Mouse (Mus musculus): ENCODE results near the gene D1Ertd622e. TPM values are rescaled to one million over a fixed set of nuclear protein-coding genes. Genes with fewer than 3 reads are reported as not detected.

D1Ertd622e gene
- polyA plus RNA-seq, 1 experiment from 2014 or later: 55.5 TPM

- H3K27me3 ChIP-seq (ENCODE audit: control insufficient read depth, insufficient read depth, low read length): no peaks in the 10 kb centered on the region
- no peak overlapping the region for H3K27ac ChIP-seq (ENCODE audit: low read depth, low read length)
- 82% methylated on average over 3 of the region's 3 CpGs for WGBS
- no peak for ATAC-seq (ENCODE audit: low FRiP score)
- no peak for DNase-seq (ENCODE audit: low spot score, missing footprints)
- H3K4me1 ChIP-seq (ENCODE audit: control insufficient read depth, insufficient read depth, low read length): no peaks in the 10 kb centered on the region
- H3K4me3 ChIP-seq (ENCODE audit: low read depth, low read length): no peak overlapping the region
- H3K9me3 ChIP-seq (ENCODE audit: control insufficient read depth, low read length): no peaks in the 10 kb centered on the region
- H3K36me3 ChIP-seq (ENCODE audit: control insufficient read depth, insufficient read depth, low read length): peaks cover 2% of the 10 kb centered on the region; the same call in 1 of the 2 replicates
- no peak overlapping the region for H3K9ac ChIP-seq (ENCODE audit: low read length)
- H3K4me2 ChIP-seq: no peak overlapping the region
Observed at GRCm38 (mm10) chr1:97650553-97651123, 11.2 kb downstream of the D1Ertd622e start.

DNA sequence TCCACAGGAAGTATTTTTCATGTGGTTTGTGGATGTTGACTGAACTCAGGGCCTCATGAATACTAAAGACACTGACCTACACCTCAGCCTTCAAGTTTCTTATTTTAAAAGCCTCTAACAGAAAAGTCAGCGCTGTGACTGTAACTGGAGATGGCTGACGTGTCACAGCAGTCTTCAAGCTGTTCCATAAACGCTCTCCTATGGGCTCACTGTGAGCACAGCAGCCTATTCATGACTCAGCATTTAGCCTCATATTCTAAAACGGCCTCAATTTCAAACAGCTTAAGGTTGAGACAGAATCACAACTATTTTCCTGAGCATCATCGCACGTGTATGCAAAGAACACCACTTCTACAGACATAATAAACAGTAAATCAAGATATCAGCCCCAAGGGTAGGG is 11.8 kb downstream of the D1Ertd622e start:
- DNase-seq (ENCODE audit: low spot score, missing footprints) (no peak), ATAC-seq (ENCODE audit: low FRiP score) (no peak)
- Histone ChIP-seq H3K4me3 (ENCODE audit: low read depth, low read length) (no peak overlapping the region), H3K4me1 (ENCODE audit: control insufficient read depth, insufficient read depth, low read length) (no peaks in the 10 kb centered on the region), H3K36me3 (ENCODE audit: control insufficient read depth, insufficient read depth, low read length) (peaks cover 2% of the 10 kb centered on the region; the same call in 1 of the 2 replicates), H3K27me3 (ENCODE audit: control insufficient read depth, insufficient read depth, low read length) (no peaks in the 10 kb centered on the region), H3K9ac (ENCODE audit: low read length) (no peak overlapping the region), H3K27ac (ENCODE audit: low read depth, low read length) (no peak overlapping the region), H3K9me3 (ENCODE audit: control insufficient read depth, low read length) (no peaks in the 10 kb centered on the region), H3K4me2 (no peak overlapping the region)
- 71% methylated on average over 6 of the region's 6 CpGs for WGBS

DNA sequence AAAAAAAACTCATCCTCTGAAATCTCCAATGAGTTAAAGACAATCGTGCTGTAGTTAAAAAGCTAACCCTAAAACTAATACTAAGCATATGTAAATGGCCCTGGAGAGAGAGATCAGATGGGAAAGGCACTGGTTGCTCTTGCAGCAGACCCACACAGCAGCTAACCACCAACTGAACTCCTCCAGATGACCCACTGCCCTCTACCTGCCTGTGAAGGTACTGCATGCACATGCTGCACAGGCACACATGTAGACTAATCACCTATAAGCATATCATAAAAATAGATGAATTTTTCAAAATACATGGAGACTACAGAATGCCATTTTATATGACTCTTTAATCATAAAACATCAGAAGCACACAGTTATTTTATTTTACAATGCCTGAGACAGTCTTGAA is 14.8 kb downstream of the D1Ertd622e start:
- ATAC-seq (ENCODE audit: low FRiP score): no peak
- WGBS: 96% methylated on average over 1 of the region's 1 CpGs
- H3K27me3 ChIP-seq (ENCODE audit: control insufficient read depth, insufficient read depth, low read length): no peaks in the 10 kb centered on the region
- H3K27ac ChIP-seq (ENCODE audit: low read depth, low read length): no peak overlapping the region
- no peaks in the 10 kb centered on the region for H3K4me1 ChIP-seq (ENCODE audit: control insufficient read depth, insufficient read depth, low read length)
- no peak overlapping the region for H3K9ac ChIP-seq (ENCODE audit: low read length)
- peaks cover 2% of the 10 kb centered on the region; the same call in 1 of the 2 replicates for H3K36me3 ChIP-seq (ENCODE audit: control insufficient read depth, insufficient read depth, low read length)
- DNase-seq (ENCODE audit: low spot score, missing footprints): no peak
- H3K4me3 ChIP-seq (ENCODE audit: low read depth, low read length): no peak overlapping the region
- H3K4me2 ChIP-seq: no peak overlapping the region
- no peaks in the 10 kb centered on the region for H3K9me3 ChIP-seq (ENCODE audit: control insufficient read depth, low read length)

GRCm38 (mm10) chr1:97634104-97634503 is 27.8 kb downstream of the D1Ertd622e start:
- ATAC-seq (ENCODE audit: low FRiP score): no peak
- peaks cover 3% of the 10 kb centered on the region; the same call in 1 of the 2 replicates for H3K36me3 ChIP-seq (ENCODE audit: control insufficient read depth, insufficient read depth, low read length)

DNA sequence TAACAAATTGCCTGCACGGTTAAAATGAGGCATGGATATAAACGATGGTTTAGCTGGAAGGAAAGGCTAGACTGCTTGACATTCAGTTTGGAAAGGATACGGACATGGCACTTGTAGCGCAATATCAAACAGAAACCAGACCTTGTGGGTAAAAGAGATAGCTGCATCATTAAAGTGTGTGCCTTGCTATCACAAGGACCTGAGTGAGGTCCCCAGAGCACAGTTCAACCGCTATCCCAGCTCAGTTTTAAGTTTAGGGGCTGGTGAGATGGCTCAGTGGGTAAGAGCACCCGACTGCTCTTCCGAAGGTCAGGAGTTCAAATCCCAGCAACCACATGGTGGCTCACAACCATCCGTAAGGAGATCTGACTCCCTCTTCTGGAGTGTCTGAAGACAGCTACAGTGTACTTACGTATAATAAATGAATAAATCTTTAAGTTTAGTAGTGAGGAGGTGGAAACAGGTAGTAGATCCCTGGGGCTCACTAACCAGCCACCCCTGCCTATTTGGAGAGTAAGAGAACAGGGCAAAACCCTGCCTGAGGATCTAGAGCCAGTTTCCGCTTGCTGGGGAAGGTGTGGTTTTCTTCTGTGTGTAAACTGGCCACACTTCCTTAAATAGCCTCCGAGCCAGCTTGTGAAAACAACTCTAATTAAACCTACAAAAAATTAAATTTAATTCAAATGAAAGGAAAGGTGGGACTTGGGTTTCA is 29.2 kb downstream of the D1Ertd622e start:
- peaks cover 10% of the 10 kb centered on the region; the same call in 1 of the 2 replicates for H3K4me1 ChIP-seq (ENCODE audit: control insufficient read depth, insufficient read depth, low read length)
- DNase-seq (ENCODE audit: low spot score, missing footprints): no peak
- no peak overlapping the region for H3K4me2 ChIP-seq
- H3K9ac ChIP-seq (ENCODE audit: low read length): no peak overlapping the region
- H3K27me3 ChIP-seq (ENCODE audit: control insufficient read depth, insufficient read depth, low read length): no peaks in the 10 kb centered on the region
- H3K27ac ChIP-seq (ENCODE audit: low read depth, low read length): no peak overlapping the region
- H3K9me3 ChIP-seq (ENCODE audit: control insufficient read depth, low read length): no peaks in the 10 kb centered on the region
- WGBS: 93% methylated on average over 10 of the region's 11 CpGs
- peaks cover 3% of the 10 kb centered on the region; the same call in 1 of the 2 replicates for H3K36me3 ChIP-seq (ENCODE audit: control insufficient read depth, insufficient read depth, low read length)
- ATAC-seq (ENCODE audit: low FRiP score): no peak
- H3K4me3 ChIP-seq (ENCODE audit: low read depth, low read length): no peak overlapping the region

More at GRCm38 (mm10) chr1:97634104-97634503, 27.8 kb downstream of the D1Ertd622e start:
- Histone ChIP-seq H3K9me3 (ENCODE audit: control insufficient read depth, low read length) (no peaks in the 10 kb centered on the region), H3K27me3 (ENCODE audit: control insufficient read depth, insufficient read depth, low read length) (no peaks in the 10 kb centered on the region), H3K4me2 (no peak overlapping the region), H3K4me1 (ENCODE audit: control insufficient read depth, insufficient read depth, low read length) (peaks cover 10% of the 10 kb centered on the region; the same call in 1 of the 2 replicates), H3K27ac (ENCODE audit: low read depth, low read length) (no peak overlapping the region), H3K4me3 (ENCODE audit: low read depth, low read length) (no peak overlapping the region), H3K9ac (ENCODE audit: low read length) (no peak overlapping the region)
- no peak for DNase-seq (ENCODE audit: low spot score, missing footprints)
- 90% methylated on average over 8 of the region's 8 CpGs for WGBS

DNA sequence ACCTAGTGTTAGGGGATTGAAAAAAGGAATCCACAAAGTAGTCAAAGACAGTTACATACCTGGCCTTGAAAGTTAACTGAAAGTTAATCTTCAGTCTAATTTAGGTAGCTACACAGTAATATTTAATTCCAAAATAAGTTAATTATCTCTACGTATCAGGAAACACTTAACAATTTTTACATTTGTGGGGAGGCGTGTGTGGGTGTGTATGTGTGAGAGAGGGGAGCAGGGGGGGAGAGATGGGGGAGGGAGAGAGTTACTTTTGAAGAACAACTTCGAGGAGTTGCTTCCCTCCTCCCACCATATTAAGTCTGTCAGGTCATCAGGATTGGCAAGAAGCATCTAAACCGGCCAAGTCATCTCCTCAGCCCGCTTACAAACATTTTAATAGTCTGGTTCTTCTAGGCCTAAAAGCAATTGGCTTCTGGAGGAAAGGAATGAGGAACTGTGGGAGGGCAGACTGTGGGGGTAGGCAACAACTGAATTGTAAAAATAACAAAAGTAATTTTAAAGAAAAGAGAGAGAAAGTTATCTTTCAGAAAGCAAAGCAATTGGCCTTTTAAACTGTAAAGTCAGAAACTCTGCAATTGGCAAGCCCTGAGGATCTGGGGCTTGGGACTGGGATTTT is 29.9 kb downstream of the D1Ertd622e start:
- no peak overlapping the region for H3K4me3 ChIP-seq (ENCODE audit: low read depth, low read length)
- H3K9ac ChIP-seq (ENCODE audit: low read length): no peak overlapping the region
- H3K27ac ChIP-seq (ENCODE audit: low read depth, low read length): no peak overlapping the region
- DNase-seq (ENCODE audit: low spot score, missing footprints): no peak
- H3K9me3 ChIP-seq (ENCODE audit: control insufficient read depth, low read length): no peaks in the 10 kb centered on the region
- H3K4me1 ChIP-seq (ENCODE audit: control insufficient read depth, insufficient read depth, low read length): peaks cover 10% of the 10 kb centered on the region; the same call in 1 of the 2 replicates
- H3K36me3 ChIP-seq (ENCODE audit: control insufficient read depth, insufficient read depth, low read length): peaks cover 3% of the 10 kb centered on the region; the same call in 1 of the 2 replicates
- no peak overlapping the region for H3K4me2 ChIP-seq
- 78% methylated on average over 5 of the region's 5 CpGs for WGBS
- no peak for ATAC-seq (ENCODE audit: low FRiP score)
- no peaks in the 10 kb centered on the region for H3K27me3 ChIP-seq (ENCODE audit: control insufficient read depth, insufficient read depth, low read length)

DNA sequence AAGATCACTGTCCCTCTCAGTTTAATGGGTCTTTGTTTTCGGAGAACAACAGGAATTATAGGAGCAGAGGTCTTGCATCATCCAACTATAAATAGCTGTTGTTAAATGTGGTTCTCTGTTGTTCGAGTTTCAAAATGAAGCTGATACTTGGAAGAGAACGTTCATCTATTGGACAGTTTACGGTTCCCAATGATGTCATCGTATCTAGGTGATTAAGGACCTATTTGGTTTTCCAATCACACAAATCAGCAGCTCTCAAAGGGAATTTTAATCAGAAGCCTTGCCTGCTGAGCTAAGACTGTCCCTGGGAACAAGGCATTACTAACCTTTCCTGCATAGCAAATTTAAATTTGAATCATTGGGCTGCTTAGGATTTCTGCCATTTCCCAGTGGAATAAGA is 31.7 kb downstream of the D1Ertd622e start:
- Histone ChIP-seq H3K4me2 (no peak overlapping the region), H3K4me1 (ENCODE audit: control insufficient read depth, insufficient read depth, low read length) (peaks cover 12% of the 10 kb centered on the region; the same call in 1 of the 2 replicates), H3K9ac (ENCODE audit: low read length) (no peak overlapping the region), H3K36me3 (ENCODE audit: control insufficient read depth, insufficient read depth, low read length) (no peaks in the 10 kb centered on the region), H3K27ac (ENCODE audit: low read depth, low read length) (peak overlapping the region; percentile 51; the same call in 1 of the 2 replicates), H3K27me3 (ENCODE audit: control insufficient read depth, insufficient read depth, low read length) (no peaks in the 10 kb centered on the region), H3K9me3 (ENCODE audit: control insufficient read depth, low read length) (no peaks in the 10 kb centered on the region), H3K4me3 (ENCODE audit: low read depth, low read length) (no peak overlapping the region)
- DNase-seq (ENCODE audit: low spot score, missing footprints): no peak
- WGBS: 63% methylated on average over 5 of the region's 5 CpGs
- peak; percentile 74 for ATAC-seq (ENCODE audit: low FRiP score)

GRCm38 (mm10) chr1:97628859-97629258 is 33.0 kb downstream of the D1Ertd622e start:
- ATAC-seq (ENCODE audit: low FRiP score) (no peak; the same call in 1 of the 2 replicates), DNase-seq (ENCODE audit: low spot score, missing footprints) (no peak)
- Histone ChIP-seq H3K4me1 (ENCODE audit: control insufficient read depth, insufficient read depth, low read length) (peaks cover 14% of the 10 kb centered on the region; the same call in 1 of the 2 replicates), H3K36me3 (ENCODE audit: control insufficient read depth, insufficient read depth, low read length) (no peaks in the 10 kb centered on the region), H3K9ac (ENCODE audit: low read length) (no peak overlapping the region), H3K27ac (ENCODE audit: low read depth, low read length) (peak overlapping the region; percentile 6; the same call in 1 of the 2 replicates), H3K4me2 (no peak overlapping the region), H3K9me3 (ENCODE audit: control insufficient read depth, low read length) (no peaks in the 10 kb centered on the region), H3K27me3 (ENCODE audit: control insufficient read depth, insufficient read depth, low read length) (no peaks in the 10 kb centered on the region), H3K4me3 (ENCODE audit: low read depth, low read length) (no peak overlapping the region)
- WGBS: 89% methylated on average over 7 of the region's 7 CpGs

GRCm38 (mm10) chr1:97628016-97628415 is 33.9 kb downstream of the D1Ertd622e start:
- ATAC-seq (ENCODE audit: low FRiP score): no peak
- 66% methylated on average over 8 of the region's 8 CpGs for WGBS
- Histone ChIP-seq H3K4me2 (no peak overlapping the region), H3K27ac (ENCODE audit: low read depth, low read length) (no peak overlapping the region), H3K27me3 (ENCODE audit: control insufficient read depth, insufficient read depth, low read length) (no peaks in the 10 kb centered on the region), H3K36me3 (ENCODE audit: control insufficient read depth, insufficient read depth, low read length) (no peaks in the 10 kb centered on the region), H3K4me3 (ENCODE audit: low read depth, low read length) (no peak overlapping the region), H3K4me1 (ENCODE audit: control insufficient read depth, insufficient read depth, low read length) (peaks cover 19% of the 10 kb centered on the region; the same call in 1 of the 2 replicates), H3K9me3 (ENCODE audit: control insufficient read depth, low read length) (no peaks in the 10 kb centered on the region), H3K9ac (ENCODE audit: low read length) (no peak overlapping the region)
- no peak for DNase-seq (ENCODE audit: low spot score, missing footprints)
